Mouse (Mus musculus): Measurements from ENCODE around the gene Pcsk1n. TPM values are rescaled to one million over a fixed set of nuclear protein-coding genes. Genes with fewer than 3 reads are reported as not detected.
"Not testable (repeated sequence)": the region's sequence is repeated elsewhere in the genome, so short reads cannot be mapped to it uniquely, and the experiment has no call there.

The Pcsk1n gene
- polyA plus RNA-seq, 1 experiment from 2014 or later: 12.2 TPM

DNA sequence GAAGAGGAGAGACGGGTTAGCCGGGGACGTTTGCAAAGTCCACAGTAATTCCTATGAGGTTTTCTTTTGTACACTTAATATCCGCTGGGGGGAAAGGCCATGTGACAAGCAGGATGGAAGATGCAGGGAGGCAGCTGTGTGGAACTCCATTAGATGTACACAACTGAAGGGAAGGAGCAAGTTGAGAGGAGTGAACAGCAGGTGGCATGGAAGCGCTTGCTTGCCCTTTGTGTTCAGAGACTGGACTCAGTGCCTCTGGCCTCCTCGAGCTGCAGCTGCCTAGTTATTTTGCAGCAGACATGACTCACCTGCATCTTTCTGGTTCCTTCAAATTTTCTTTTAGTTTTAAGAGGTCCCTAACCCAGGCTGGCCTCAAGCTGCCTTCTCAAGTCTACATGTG is 9.1 kb upstream of the Pcsk1n start:
- DNase-seq (ENCODE audit: low spot score) (no peak), ATAC-seq (ENCODE audit: low FRiP score, low TSS enrichment) (no peak)
- Histone ChIP-seq H3K9ac (ENCODE audit: low read length) (no peak overlapping the region), H3K4me3 (ENCODE audit: low read depth, low read length) (no peak overlapping the region), H3K4me1 (replicated peaks; ENCODE audit: control insufficient read depth, insufficient read depth) (no peaks in the 10 kb centered on the region), H3K36me3 (ENCODE audit: control insufficient read depth, insufficient read depth, low read length) (no peaks in the 10 kb centered on the region; the same call in 1 of the 2 replicates), H3K4me2 (replicated peaks; ENCODE audit: low read depth) (no peak overlapping the region), H3K9me3 (ENCODE audit: control insufficient read depth, low read length) (no peaks in the 10 kb centered on the region), H3K27ac (replicated peaks) (no peak overlapping the region), H3K27me3 (ENCODE audit: control insufficient read depth, insufficient read depth, low read length) (no peaks in the 10 kb centered on the region)
- TF ChIP-seq CTCF (IDR thresholded peaks at IDR 0.05; ENCODE audit: low read depth): peak; percentile 43
- no peak for TF ChIP-seq EP300 (optimal IDR thresholded peaks at IDR 0.05)
- 62% methylated on average over 6 of the region's 6 CpGs for WGBS

DNA sequence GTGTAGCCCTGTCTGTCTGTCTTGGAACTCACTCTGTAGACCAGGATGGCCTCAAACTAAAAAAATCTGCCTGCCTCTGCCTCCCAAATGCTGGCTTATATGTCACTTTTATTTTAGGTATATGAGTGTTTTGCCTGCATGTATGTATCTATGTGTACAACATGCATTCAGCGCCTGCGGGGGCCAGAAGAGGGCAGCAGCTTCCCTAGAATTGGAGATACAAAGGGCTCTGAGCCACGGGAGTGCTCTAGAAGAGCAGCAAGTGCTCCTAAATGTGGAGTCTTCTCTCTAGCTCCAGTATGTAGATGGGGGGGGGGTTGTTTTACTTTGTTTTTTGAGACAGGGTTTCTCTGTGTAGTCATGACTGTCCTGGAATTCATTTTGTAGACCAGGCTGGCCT is 4.0 kb upstream of the Pcsk1n start:
- TF ChIP-seq CTCF (IDR thresholded peaks at IDR 0.05; ENCODE audit: low read depth): peak; percentile 52
- H3K4me1 ChIP-seq (replicated peaks; ENCODE audit: control insufficient read depth, insufficient read depth); H3K4me3 ChIP-seq (ENCODE audit: low read depth, low read length); H3K27ac ChIP-seq (replicated peaks); H3K27me3 ChIP-seq (ENCODE audit: control insufficient read depth, insufficient read depth, low read length); H3K9me3 ChIP-seq (ENCODE audit: control insufficient read depth, low read length); H3K36me3 ChIP-seq (ENCODE audit: control insufficient read depth, insufficient read depth, low read length); ATAC-seq (ENCODE audit: low FRiP score, low TSS enrichment); H3K4me2 ChIP-seq (replicated peaks; ENCODE audit: low read depth); H3K9ac ChIP-seq (ENCODE audit: low read length); DNase-seq (ENCODE audit: low spot score): not testable (repeated sequence)
- 27% methylated on average over 3 of the region's 3 CpGs for WGBS

DNA sequence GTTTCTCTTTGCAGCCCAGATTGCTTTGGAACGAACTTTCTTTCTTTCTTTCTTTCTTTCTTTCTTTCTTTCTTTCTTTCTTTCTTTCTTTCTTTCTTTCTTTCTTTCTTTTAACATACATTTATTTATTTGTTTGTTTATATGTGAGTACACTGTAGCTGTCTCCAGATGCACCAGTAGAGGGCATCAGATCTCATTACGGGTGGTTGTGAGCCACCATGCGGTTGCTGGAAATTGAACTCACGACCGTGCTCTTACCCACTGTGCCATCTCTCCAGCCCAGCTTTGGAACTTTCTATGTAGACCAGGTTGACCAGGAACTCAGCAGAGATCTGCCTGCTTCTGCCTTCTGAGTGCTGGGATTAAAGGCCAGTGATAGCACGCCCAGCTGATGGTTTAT is 1.7 kb upstream of the Pcsk1n start:
- WGBS: 63% methylated on average over 6 of the region's 6 CpGs

DNA sequence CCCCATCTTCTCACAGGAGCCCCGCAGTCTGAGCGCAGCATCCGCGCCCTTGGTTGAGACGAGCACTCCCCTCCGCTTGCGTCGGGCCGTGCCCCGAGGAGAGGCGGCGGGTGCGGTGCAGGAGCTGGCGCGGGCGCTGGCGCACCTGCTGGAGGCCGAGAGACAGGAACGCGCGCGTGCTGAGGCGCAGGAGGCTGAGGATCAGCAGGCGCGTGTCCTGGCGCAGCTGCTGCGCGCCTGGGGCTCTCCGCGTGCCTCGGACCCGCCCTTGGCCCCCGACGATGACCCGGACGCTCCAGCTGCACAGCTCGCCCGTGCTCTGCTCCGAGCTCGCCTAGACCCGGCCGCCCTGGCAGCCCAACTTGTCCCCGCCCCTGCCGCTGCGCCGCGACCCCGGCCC is 2.4 kb downstream of the Pcsk1n start:
- 9% methylated on average over 37 of the region's 48 CpGs for WGBS
- Histone ChIP-seq H3K4me3 (ENCODE audit: low read depth, low read length) (peak overlapping the region; percentile 17; the same call in 1 of the 2 replicates), H3K4me1 (replicated peaks; ENCODE audit: control insufficient read depth, insufficient read depth) (no peaks in the 10 kb centered on the region), H3K27me3 (ENCODE audit: control insufficient read depth, insufficient read depth, low read length) (no peaks in the 10 kb centered on the region), H3K9ac (ENCODE audit: low read length) (no peak overlapping the region), H3K9me3 (ENCODE audit: control insufficient read depth, low read length) (no peaks in the 10 kb centered on the region), H3K36me3 (ENCODE audit: control insufficient read depth, insufficient read depth, low read length) (no peaks in the 10 kb centered on the region), H3K4me2 (replicated peaks; ENCODE audit: low read depth) (peak overlapping the region; percentile 27), H3K27ac (replicated peaks) (no peak overlapping the region)
- ATAC-seq (ENCODE audit: low FRiP score, low TSS enrichment) (0 out of 2 replicates have a peak, but pooled peaks have one; percentile 26), DNase-seq (ENCODE audit: low spot score) (peak; percentile 15)
- no peak for TF ChIP-seq CTCF (IDR thresholded peaks at IDR 0.05; ENCODE audit: low read depth)
- TF ChIP-seq EP300 (optimal IDR thresholded peaks at IDR 0.05): no peak

More for the DNA sequence above, 1.7 kb upstream of the Pcsk1n start:
- not testable (repeated sequence) for H3K27ac ChIP-seq (replicated peaks); H3K36me3 ChIP-seq (ENCODE audit: control insufficient read depth, insufficient read depth, low read length); H3K9ac ChIP-seq (ENCODE audit: low read length); H3K9me3 ChIP-seq (ENCODE audit: control insufficient read depth, low read length); ATAC-seq (ENCODE audit: low FRiP score, low TSS enrichment); DNase-seq (ENCODE audit: low spot score); H3K4me3 ChIP-seq (ENCODE audit: low read depth, low read length); H3K4me1 ChIP-seq (replicated peaks; ENCODE audit: control insufficient read depth, insufficient read depth); H3K27me3 ChIP-seq (ENCODE audit: control insufficient read depth, insufficient read depth, low read length); H3K4me2 ChIP-seq (replicated peaks; ENCODE audit: low read depth)

DNA sequence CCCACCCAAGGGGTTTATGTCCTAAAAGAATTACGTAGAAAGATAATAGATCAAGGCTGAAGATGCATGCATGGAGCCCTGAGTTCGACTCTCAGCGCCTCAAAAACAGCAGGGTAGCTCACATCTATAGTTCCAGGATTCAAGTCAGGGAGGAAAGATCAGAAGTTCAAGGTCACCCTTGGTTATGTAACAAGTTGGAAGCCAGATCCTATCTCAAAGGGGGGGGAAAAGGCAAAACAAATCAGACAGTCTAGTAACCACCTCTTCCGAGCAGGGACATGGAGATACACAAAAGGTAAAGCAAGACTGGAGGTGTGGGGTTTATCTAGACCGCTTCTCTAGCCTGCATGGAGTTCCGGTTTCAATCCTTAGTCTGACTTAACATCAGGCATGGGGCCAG is 6.6 kb downstream of the Pcsk1n start:
- Histone ChIP-seq H3K36me3 (ENCODE audit: control insufficient read depth, insufficient read depth, low read length) (no peaks in the 10 kb centered on the region), H3K4me2 (replicated peaks; ENCODE audit: low read depth) (no peak overlapping the region), H3K9ac (ENCODE audit: low read length) (no peak overlapping the region), H3K27ac (replicated peaks) (no peak overlapping the region), H3K4me3 (ENCODE audit: low read depth, low read length) (no peak overlapping the region), H3K9me3 (ENCODE audit: control insufficient read depth, low read length) (no peaks in the 10 kb centered on the region), H3K4me1 (replicated peaks; ENCODE audit: control insufficient read depth, insufficient read depth) (no peaks in the 10 kb centered on the region), H3K27me3 (ENCODE audit: control insufficient read depth, insufficient read depth, low read length) (no peaks in the 10 kb centered on the region)
- 76% methylated on average over 6 of the region's 6 CpGs for WGBS
- DNase-seq (ENCODE audit: low spot score) (no peak), ATAC-seq (ENCODE audit: low FRiP score, low TSS enrichment) (no peak)
- TF ChIP-seq EP300 (optimal IDR thresholded peaks at IDR 0.05) (no peak), CTCF (IDR thresholded peaks at IDR 0.05; ENCODE audit: low read depth) (no peak)

DNA sequence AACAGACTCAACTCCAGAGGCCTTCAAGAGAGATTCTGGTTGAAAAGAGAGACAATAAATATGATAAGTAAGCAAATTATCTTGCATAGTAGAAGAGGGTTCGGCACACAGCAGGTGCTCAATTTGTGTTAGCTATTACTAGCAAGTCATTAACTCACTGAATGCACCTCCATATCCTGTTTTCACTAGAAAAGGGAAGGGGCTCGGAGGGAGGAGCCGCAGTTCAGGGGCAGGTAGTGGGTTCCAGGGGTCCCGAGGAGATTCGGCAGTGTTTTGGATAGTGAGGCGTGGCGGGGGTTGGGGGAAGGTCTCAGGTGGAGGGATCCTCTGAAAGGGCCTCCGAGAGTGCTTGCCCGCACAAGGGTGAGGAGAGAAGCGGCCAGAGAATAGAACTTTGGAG is 7.5 kb downstream of the Pcsk1n start:
- 22% methylated on average over 10 of the region's 10 CpGs for WGBS
- Histone ChIP-seq H3K4me2 (replicated peaks; ENCODE audit: low read depth) (no peak overlapping the region), H3K27ac (replicated peaks) (no peak overlapping the region), H3K4me3 (ENCODE audit: low read depth, low read length) (no peak overlapping the region), H3K9ac (ENCODE audit: low read length) (no peak overlapping the region), H3K27me3 (ENCODE audit: control insufficient read depth, insufficient read depth, low read length) (no peaks in the 10 kb centered on the region), H3K9me3 (ENCODE audit: control insufficient read depth, low read length) (no peaks in the 10 kb centered on the region), H3K4me1 (replicated peaks; ENCODE audit: control insufficient read depth, insufficient read depth) (no peaks in the 10 kb centered on the region), H3K36me3 (ENCODE audit: control insufficient read depth, insufficient read depth, low read length) (peaks cover 2% of the 10 kb centered on the region; the same call in 1 of the 2 replicates)
- no peak for ATAC-seq (ENCODE audit: low FRiP score, low TSS enrichment)
- TF ChIP-seq CTCF (IDR thresholded peaks at IDR 0.05; ENCODE audit: low read depth): no peak
- no peak for TF ChIP-seq EP300 (optimal IDR thresholded peaks at IDR 0.05)
- DNase-seq (ENCODE audit: low spot score): no peak

Data from stomach, postnatal 0 days (tissue).